Mouse (Mus musculus) E14TG2a.4 (cell line): Measurements from ENCODE around the gene Akr1c13.
A peak's percentile ranks its signal among the peaks of the same experiment; 100 is the strongest.
"Not testable (repeated sequence)": the region's sequence is repeated elsewhere in the genome, so short reads cannot be mapped to it uniquely, and the experiment has no call there.

ENCODE experiments used
- H3K27me3 ChIP-seq: 2 replicates; pipeline ENCODE4 v1.6.1; 2014; ENCODE audit warnings: low read length, control low read depth; ENCODE audit not compliant: insufficient read depth
- H3K36me3 ChIP-seq: 2 replicates; pipeline ENCODE4 v1.6.1; 2014; ENCODE audit warnings: low read length, control low read depth; ENCODE audit not compliant: insufficient read depth
- H3K4me1 ChIP-seq: replicated peaks from 2 replicates; pipeline ENCODE4 v1.6.1; 2014; ENCODE audit warnings: low read depth, low read length, control low read depth
- H3K4me3 ChIP-seq: replicated peaks from 2 replicates; pipeline ENCODE4 v1.5.1; 2014; ENCODE audit warnings: mild to moderate bottlenecking, low read length
- H3K9me3 ChIP-seq: 2 replicates; pipeline ENCODE4 v1.6.1; 2014; ENCODE audit warnings: low read length, control low read depth
- CTCF ChIP-seq: conservative IDR thresholded peaks from 2 replicates; pipeline ENCODE4 v1.5.1; 2014; ENCODE audit warnings: low read length
- NANOG ChIP-seq: IDR thresholded peaks from 2 replicates; pipeline ENCODE4 v1.6.1; 2014; ENCODE audit warnings: borderline replicate concordance, low read length, mixed read lengths
- POU5F1 ChIP-seq: IDR thresholded peaks from 2 replicates; pipeline ENCODE4 v1.6.1; 2014; ENCODE audit warnings: low read length, borderline replicate concordance

Gene Akr1c13

DNA sequence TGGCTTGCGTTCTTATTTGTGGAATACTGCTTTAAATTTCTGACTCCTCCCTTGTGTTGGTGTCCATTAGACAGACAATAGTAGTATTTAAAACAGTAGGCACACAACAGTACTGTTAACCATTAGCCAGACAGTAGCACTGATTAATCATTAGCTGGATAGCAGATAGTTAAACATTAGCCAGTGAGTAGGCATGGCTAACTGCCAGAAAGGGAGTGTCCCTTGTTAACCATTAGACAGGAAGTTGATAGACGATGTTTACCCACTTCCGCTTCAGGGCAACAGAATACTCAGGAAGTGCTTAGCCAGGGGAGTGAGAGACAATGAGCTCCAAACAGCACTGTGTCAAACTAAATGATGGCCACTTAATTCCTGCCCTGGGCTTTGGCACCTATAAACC, at the start of gene Akr1c13:
Gene Akr1c13 (plus strand): TSS at position 247 of the 400 bp plus-strand sequence.
- Histone ChIP-seq H3K9me3 (peaks cover 26% of the 10 kb centered on the region), H3K36me3 (no peaks in the 10 kb centered on the region), H3K4me1 (no peaks in the 10 kb centered on the region), H3K27me3 (no peaks in the 10 kb centered on the region), H3K4me3 (no peak within 1 kb of the TSS)
- no peak for TF ChIP-seq NANOG
- TF ChIP-seq CTCF: no peak
- TF ChIP-seq POU5F1: no peak

DNA sequence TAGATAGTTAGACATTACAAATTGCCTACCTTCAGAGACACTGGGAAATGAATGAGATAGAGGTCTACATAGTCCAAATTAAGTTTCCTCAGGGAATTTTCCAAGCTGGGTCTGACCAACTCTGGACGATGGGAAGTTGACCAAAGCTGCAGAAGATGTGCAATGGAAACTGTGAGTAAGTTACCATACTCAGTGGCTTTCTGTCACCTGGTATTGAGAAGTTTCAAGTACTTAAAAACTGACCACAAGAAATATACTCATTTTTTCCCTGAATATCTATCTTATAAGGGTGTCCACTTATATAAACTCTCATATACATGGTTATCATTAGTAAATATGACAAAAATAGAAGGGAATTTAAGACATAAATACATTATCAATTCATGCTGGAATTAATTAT, 46.7 kb upstream of the Akr1c13 start:
- TF ChIP-seq CTCF (no peak), NANOG (no peak), POU5F1 (no peak)
- Histone ChIP-seq H3K4me1 (no peaks in the 10 kb centered on the region), H3K4me3 (no peak overlapping the region), H3K36me3 (no peaks in the 10 kb centered on the region), H3K9me3 (no peaks in the 10 kb centered on the region), H3K27me3 (no peaks in the 10 kb centered on the region)

DNA sequence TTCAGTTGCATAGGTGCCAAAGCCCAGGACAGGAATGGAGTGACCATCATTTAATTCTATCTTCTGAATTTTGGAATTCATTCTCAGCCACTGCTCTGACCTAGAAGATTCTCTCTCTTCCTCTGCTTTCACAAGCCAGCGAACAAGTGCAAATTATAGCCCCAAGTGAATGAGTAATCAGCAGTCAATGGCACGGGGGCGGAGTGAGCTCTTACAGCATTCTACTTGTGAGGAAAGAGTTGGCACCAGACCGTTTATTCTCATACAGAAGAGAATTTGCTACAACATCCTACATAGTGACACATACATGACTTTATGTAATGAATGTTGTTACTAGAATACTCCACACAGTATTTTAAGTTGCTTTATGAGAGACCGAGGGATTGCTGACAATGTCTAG, 40.4 kb upstream of the Akr1c13 start, which contains the start of gene Akr1c18:
Gene Akr1c18 (minus strand): TSS at position 137 of the 400 bp plus-strand sequence.
- no peaks in the 10 kb centered on the region for H3K4me1 ChIP-seq

DNA sequence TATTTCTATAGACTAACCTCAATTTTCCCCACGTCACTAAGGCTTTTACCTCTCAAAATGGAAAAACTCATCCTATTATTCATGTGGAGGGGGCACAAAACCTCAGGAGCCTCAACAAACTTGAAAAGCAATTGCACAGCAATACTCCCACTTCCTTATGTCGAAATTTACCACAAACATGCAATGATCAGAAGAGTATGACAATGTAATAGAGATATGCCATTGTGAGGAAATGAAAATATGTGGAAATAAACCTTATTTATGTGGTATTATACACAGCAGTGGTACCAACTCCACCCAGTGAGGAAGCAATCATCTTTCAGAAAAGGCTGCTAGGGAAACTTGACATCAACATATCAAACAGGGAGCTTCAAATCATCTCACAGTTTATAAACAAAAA, 38.0 kb upstream of the Akr1c13 start:
- Histone ChIP-seq H3K36me3 (peaks cover 19% of the 10 kb centered on the region), H3K4me3 (no peak overlapping the region), H3K9me3 (peaks cover 35% of the 10 kb centered on the region), H3K4me1 (0 out of 2 replicates have a peak, but pooled peaks cover 5% of the 10 kb centered on the region), H3K27me3 (no peaks in the 10 kb centered on the region)
- TF ChIP-seq POU5F1: no peak
- no peak for TF ChIP-seq NANOG
- TF ChIP-seq CTCF: no peak

More for the DNA sequence above, 40.4 kb upstream of the Akr1c13 start, which contains the start of gene Akr1c18:
- Histone ChIP-seq H3K27me3 (no peaks in the 10 kb centered on the region), H3K4me3 (no peak within 1 kb of the TSS), H3K36me3 (peaks cover 12% of the 10 kb centered on the region), H3K9me3 (peaks cover 13% of the 10 kb centered on the region)
- no peak for TF ChIP-seq CTCF
- no peak for TF ChIP-seq NANOG
- TF ChIP-seq POU5F1: no peak

DNA sequence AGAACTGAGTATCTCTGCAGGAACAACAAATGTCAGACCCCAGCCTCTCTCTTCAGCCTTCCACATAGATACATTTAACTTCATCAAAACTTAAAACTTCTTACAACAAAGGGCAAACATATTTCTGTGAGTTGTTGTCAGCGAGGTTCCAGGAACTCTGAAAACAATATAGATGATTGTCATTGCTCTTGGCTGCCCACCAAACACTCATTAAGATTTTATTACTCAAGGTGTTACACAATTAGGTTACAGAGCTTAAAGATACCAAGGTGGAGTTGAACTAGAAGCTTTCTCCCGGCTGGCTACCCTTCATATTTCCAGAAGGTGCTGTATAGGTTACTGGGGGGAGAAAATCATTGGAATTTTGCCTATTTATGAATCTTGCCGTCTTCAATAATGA, 37.4 kb upstream of the Akr1c13 start:
- Histone ChIP-seq H3K9me3 (peaks cover 40% of the 10 kb centered on the region), H3K27me3 (no peaks in the 10 kb centered on the region), H3K4me3 (no peak overlapping the region), H3K36me3 (peaks cover 19% of the 10 kb centered on the region), H3K4me1 (0 out of 2 replicates have a peak, but pooled peaks cover 5% of the 10 kb centered on the region)
- no peak for TF ChIP-seq NANOG
- TF ChIP-seq POU5F1: no peak
- no peak for TF ChIP-seq CTCF

DNA sequence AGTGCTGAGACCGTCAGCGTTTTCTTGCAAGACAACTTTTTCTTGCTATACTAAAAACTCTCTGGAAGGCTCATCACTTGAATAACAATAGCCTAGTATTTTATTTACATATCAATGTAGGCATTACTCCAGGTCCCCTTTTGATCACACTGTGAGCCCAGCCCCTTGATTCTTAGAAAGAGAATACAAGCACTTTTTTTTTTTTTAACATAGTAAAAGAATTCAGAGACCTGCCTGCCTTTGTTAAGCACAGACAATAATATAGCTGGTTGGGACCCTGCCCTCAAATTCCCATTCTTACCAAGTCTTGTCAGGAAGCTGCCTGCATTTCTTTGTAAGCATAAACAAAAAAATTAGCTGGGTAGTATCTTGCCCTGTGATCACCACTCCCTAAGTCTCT, 35.7 kb upstream of the Akr1c13 start:
- H3K4me1 ChIP-seq: 0 out of 2 replicates have a peak, but pooled peaks cover 5% of the 10 kb centered on the region
- peaks cover 42% of the 10 kb centered on the region for H3K9me3 ChIP-seq
- no peak for TF ChIP-seq CTCF
- TF ChIP-seq NANOG: 0 out of 2 replicates have a peak, but pooled peaks have one; percentile 9
- TF ChIP-seq POU5F1: 0 out of 2 replicates have a peak, but pooled peaks have one; percentile 54
- H3K4me3 ChIP-seq: no peak overlapping the region
- H3K27me3 ChIP-seq: no peaks in the 10 kb centered on the region
- H3K36me3 ChIP-seq: peaks cover 19% of the 10 kb centered on the region

DNA sequence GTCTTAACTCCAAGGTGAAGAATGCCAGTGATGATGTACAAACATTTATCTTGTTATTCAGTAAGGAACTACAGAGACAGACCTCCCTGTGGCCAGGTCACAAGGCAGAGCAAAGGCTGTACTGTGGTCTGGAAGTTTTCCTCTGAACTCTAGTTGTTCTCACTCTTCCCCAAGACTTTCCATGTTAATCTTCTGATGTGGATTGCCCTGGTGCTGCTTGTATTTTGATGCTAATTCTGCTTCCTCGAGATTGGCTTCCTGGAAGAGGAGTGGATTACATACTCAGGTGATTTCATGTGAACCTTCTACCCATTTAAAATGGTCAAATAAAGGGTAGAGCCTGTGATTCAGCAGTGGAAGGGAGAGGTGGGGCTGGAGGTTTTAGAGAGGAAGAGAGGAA, 22.9 kb upstream of the Akr1c13 start:
- Histone ChIP-seq H3K9me3 (no peaks in the 10 kb centered on the region), H3K4me1 (peaks cover 17% of the 10 kb centered on the region; the same call in 1 of the 2 replicates), H3K4me3 (no peak overlapping the region), H3K27me3 (no peaks in the 10 kb centered on the region), H3K36me3 (no peaks in the 10 kb centered on the region)
- TF ChIP-seq NANOG: peak; percentile 61; the same call in 1 of the 2 replicates
- TF ChIP-seq POU5F1: no peak

DNA sequence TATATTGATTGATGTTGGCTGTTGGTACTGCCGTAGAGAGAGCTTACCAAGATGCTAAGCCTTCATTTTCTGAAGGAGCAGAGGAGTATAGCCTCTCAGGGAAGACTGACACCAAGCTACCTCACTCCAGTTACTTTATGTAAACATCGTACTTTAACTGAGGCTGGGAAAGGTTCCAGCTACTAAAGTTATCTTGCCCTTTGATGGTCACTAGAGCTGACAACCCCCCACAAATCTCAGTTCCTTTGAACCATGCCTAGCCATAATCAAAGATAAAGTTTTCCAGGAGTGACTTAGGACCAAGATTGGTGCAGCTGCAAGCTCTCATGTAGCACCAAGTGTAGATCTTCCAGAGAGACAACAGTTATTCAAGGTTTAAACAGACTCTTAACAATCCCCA, 18.0 kb upstream of the Akr1c13 start:
- H3K4me3 ChIP-seq: no peak overlapping the region
- H3K9me3 ChIP-seq: no peaks in the 10 kb centered on the region
- peaks cover 12% of the 10 kb centered on the region; the same call in 1 of the 2 replicates for H3K4me1 ChIP-seq
- TF ChIP-seq CTCF: no peak
- no peak for TF ChIP-seq NANOG
- TF ChIP-seq POU5F1: no peak
- H3K27me3 ChIP-seq: no peaks in the 10 kb centered on the region
- H3K36me3 ChIP-seq: no peaks in the 10 kb centered on the region

DNA sequence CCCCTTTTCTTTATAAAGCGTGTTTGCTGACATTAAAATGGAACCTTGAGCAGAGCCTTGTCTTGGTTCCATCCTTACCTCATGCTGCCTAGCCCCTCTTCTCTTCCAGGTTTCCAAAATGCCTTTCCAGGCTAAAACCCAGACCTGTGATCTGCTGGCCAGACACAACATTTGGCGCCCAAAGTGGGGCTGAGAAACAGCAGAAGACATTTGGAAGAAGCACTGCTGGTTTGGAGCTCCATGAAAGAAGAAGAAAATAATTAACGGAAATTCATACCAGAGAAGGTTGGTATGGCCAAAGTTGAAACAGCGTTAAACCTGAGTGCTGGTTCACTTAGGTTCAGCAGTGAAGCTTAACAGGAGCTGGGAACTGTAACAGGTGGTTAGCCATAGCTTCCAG, 9.6 kb upstream of the Akr1c13 start:
- H3K27me3 ChIP-seq, H3K4me3 ChIP-seq, H3K4me1 ChIP-seq, H3K36me3 ChIP-seq: not testable (repeated sequence)
- H3K9me3 ChIP-seq: peaks cover 53% of the 10 kb centered on the region
